Mouse (Mus musculus): ENCODE results near the gene Knstrn.

Gene Knstrn

GRCm38 (mm10) chr2:118790551-118791525 lies 23.0 kb upstream of the Knstrn start:
- peak; percentile 90 for DNase-seq

DNA sequence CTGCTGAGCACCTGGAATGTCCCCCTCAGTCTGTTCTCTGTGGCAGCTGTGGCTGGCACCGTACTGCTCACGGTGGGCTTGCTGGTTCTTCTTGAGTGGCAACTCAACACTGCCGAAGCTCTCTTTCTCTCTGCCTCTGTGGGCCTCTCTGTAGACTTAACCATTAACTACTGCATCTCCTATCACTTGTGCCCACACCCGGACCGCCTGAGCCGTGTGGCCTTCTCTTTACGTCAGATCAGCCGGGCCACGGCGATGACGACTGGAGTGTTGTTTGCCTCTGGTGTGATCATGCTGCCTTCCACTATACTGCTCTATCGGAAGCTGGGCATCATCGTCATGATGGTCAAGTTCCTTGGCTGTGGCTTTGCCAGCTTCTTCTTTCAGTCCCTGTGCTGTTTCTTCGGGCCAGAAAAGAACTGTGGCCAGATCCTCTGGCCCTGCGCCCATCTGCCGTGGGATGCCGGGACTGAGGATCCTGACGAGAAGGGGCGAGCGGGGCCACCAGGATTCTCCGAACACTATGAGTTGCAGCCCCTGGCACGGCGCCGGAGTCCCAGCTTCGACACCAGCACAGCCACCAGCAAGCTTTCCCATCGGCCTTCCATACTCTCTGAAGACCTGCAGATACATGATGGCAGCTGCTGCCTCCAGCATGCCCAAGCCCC lies 22.1 kb upstream of the Knstrn start:
- peak; percentile 63 for DNase-seq

- peak; percentile 54 for DNase-seq
Observed at GRCm38 (mm10) chr2:118792259-118792613, 21.6 kb upstream of the Knstrn start.

- no peak for DNase-seq
Observed at GRCm38 (mm10) chr2:118793636-118794035, 20.2 kb upstream of the Knstrn start.

DNA sequence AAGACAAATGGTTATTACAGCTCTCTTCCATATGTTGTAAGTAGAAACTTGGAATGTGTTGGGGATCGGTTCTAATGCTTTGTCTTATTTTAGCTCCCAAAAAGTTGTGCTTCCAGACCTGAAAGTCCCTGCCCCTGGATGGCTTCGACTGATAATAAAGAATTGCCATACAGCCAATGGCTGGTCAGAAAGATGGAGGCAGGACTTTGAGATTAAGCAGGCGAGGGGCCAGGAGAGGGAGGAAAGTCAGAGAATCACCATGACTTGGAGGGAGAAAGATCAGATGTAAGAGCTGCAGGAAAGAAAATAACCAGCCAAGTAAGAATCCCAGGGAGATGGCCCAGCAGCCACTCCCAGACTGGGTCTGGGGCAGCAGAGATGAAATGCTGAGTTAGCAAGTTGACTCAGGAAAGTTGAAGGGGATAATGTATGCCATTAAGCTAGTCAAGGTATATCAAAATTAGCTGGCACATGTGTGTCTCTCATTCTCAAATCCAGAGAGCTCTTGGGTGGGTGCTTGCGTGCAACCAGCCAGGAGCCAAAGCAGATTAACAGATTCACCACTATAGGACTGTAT lies 11.2 kb upstream of the Knstrn start:
- DNase-seq = no peak

DNA sequence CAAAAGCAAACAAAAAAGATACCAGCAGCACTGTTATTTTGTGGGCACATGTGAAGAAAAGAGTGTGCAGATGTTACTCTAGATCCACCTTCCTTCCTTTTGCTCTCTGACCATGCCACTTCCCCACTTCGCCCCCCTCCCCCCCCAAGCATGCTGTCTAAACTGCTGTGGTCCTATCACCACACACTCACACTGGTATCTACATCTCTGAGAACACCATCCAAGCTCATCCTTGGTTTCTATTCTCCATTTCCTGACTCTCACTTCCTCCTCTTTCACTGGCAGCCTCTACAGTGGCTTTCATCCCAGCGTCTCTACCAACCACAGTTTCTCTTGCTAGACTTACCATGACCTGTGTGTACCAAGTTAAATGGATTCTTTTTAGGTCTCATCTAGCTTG lies 9.3 kb upstream of the Knstrn start:
- DNase-seq = no peak

GRCm38 (mm10) chr2:118805137-118805536 lies 8.7 kb upstream of the Knstrn start:
- no peak for DNase-seq

GRCm38 (mm10) chr2:118805756-118806155 lies 8.0 kb upstream of the Knstrn start:
- DNase-seq = no peak

- peak; percentile 72 for DNase-seq
Observed at GRCm38 (mm10) chr2:118806860-118807259, 6.9 kb upstream of the Knstrn start.

DNA sequence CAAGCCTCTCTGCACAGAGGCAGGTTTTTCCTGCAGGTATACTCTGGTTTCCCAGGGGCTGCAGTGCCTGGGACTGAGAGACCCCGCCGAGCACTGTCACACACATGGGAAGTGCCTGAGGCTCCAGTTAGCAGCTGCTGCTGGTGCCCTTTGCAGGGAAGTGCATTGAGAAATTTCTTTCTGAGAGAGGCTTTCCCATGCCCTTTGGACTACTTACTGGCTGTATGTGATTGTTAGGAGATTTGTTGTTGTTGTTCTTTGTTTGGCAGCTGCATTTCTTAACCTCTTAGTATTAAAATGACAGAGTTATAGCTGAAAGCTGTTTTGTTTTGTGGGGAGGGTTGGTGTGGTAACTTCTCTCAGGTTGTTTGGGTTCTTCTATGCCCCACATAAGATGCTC lies 2.9 kb upstream of the Knstrn start:
- no peak for DNase-seq

GRCm38 (mm10) chr2:118812724-118813123 lies 1.1 kb upstream of the Knstrn start:
- DNase-seq = no peak

- DNase-seq = no peak
Observed at GRCm38 (mm10) chr2:118822800-118823199, 9.0 kb downstream of the Knstrn start.

DNA sequence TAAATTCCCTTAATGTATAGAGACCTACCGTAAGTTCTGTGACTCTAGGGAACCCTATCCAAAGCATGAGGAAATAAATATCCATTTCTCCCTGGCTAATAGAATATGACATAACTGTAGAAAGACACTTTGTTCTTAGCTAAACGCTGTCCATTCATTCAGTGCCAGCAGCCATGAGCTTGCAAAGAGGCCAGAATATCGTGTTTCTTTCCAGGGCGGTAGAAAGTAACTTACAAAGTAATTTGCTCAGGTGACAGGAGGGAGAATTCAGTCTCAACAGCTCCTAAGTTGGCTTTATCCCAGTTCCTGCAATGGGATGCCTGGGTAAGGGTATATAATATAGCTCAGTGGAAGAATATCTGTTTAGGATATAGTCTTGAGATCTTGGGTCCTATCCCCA lies 10.6 kb downstream of the Knstrn start:
- no peak for DNase-seq

- no peak for DNase-seq
Observed at GRCm38 (mm10) chr2:118829096-118829495, 15.3 kb downstream of the Knstrn start.

DNA sequence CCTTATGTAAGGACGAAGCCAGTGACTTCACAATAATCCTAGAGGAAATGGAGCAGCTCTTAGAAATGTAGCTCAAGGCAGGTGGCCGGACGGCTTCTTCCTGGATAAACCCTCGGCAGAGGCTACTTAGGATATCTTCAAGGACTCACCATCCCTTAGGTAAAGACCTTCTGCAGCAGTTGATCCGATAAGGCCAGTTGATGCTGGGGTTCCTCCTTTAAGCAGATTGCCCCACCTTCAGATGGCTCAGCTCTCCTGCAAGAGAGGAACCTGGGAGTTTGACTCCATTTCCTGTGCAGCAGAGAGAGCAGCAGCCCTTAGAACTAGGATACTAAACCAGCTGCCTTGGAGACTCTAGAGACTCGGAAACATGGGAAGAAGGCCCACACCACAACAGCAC lies 20.3 kb downstream of the Knstrn start:
- DNase-seq = no peak

- DNase-seq = no peak
Observed at GRCm38 (mm10) chr2:118835115-118835514, 21.3 kb downstream of the Knstrn start.

- no peak for DNase-seq
Observed at GRCm38 (mm10) chr2:118838330-118838729, 24.5 kb downstream of the Knstrn start.

- DNase-seq = no peak
Observed at GRCm38 (mm10) chr2:118841186-118841585, 27.4 kb downstream of the Knstrn start.

DNA sequence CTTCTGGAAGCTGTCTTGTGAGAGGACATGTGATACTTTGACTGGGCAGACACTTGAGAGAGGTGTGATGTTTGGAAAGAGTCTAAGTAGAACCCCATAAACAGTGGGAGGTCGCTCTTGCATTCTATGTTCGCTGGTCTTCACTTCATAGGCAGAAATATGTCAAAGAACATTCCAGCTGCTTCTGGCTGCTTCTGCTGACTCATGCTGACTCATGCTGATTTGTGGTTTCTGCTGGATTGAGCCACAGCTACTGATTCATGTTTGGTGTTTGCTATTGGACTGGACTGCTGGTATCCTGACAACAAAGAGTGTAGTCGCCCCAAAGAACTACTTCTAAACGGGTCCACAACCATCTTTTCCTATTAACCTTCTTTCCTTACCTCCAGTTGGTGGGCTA lies 28.0 kb downstream of the Knstrn start:
- DNase-seq = no peak

- no peak for DNase-seq
Observed at GRCm38 (mm10) chr2:118844427-118844826, 30.6 kb downstream of the Knstrn start.

DNA sequence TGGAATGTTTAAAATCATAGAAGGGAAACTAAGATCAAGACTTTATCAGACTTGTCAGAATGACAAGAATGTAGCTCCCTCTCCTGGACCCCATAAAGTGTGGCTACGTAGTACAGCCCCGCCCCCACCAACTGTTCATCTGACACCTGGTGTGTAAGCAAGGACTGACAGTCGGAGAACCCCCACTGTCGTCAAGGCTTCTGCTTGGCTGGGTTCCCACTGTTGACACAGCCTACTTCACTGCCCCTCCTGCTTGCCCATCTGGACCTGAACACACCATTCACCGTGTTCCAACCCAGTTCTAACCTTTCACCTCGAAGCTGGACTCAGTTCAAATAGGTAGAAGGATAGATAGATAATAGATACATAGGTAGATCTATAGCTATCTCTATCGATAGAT lies 32.4 kb downstream of the Knstrn start:
- no peak for DNase-seq

DNA sequence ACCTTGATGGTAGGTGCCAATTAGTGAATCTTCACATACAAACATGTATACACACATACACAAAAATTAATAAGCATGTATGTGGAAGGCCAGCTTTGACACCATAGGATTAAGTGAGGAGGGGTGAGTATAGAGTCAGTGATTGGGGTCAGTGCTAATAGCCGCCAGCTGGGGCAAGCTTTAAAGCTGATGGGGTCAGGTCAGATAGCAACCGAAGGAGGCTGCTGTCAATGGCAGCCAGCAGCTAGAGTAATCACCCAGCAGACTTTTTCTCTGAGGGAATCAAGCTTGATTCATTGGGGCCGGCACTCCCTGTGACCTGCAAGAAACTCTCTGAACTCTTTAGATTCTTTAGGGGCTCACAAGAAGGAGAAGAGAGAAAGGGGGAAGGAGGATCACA lies 38.0 kb downstream of the Knstrn start:
- no peak for DNase-seq

- DNase-seq = peak; percentile 94
Observed at GRCm38 (mm10) chr2:118861454-118862339, 47.9 kb downstream of the Knstrn start, which contains the start of gene Ivd. Ivd (plus strand) TSS chr2:118861954.
